Mouse (Mus musculus): ENCODE measurements around the gene Tssk1.

Tssk1 gene

DNA sequence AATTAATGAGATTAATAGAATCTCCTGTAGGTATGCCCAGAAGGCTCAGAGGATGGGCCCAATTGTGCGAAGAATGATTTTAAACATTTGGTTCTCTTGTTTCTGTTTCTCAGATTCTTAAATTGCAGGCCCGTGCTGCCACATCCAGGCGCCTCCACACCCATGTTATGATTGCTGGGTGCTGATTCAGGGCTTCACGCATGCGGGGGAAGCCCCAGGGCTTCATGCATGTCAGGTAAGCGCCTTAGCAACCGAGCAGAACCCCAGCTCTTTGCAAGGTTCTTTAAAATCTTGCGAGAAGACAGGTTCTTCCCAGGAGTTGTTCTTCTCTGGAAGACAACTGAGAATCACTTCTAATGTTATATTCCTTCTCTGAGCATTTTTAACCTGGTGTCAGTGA lies 49.4 kb downstream of the Tssk1 start:
- DNase-seq (ENCODE audit: low read depth in 1 of 2, low spot score in 2 of 2) = no peak

DNA sequence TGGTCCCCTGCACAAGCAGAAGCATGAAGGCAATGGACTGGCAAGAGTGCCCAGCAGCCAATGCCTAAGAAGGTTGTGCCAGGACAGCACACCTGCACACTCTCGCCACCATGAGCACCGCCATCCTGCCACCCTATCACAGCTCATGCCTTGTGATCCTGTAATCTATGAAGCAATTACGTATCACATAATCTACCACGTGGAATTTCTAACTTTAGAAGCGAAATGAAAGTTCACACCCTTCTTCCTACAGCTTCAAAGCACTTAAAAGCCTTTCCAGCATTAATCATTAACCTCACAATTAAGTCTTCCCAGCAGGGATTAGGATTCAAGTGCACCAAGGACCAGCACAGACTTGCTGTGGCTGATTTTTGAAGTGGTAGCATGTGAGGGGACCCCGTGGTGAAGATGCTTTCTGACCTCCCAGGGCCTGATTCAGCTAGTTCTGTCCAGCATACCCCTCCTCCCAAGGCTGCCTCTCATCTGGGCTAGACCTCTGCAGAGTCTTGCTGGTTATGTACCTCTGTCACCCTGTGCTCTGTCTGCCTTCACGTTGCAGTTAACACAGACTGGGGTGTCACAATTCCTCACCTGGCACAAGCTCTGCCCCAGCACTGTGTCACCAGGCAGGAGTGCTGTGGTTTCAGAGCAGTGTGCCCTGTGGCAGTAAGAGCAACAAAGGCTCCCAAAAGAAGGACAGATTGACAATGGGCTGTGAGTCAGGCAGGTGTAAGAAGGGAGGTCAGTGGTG lies 51.2 kb downstream of the Tssk1 start:
- no peak for DNase-seq (ENCODE audit: low read depth in 1 of 2, low spot score in 2 of 2)
